Mouse (Mus musculus) mouse trophoblast stem cell (cell line): ENCODE measurements at regions not wholly inside any gene's neighbourhood (a gene's known extent, or its start where the extent isn't known, plus 50 kb on each side); places are given as distances from the start of the nearest gene placed in this dataset.

Experiments used
- in situ Hi-C, 2 experiments: fragments of 300-500 bp; cut with MseI, MboI; formaldehyde crosslinking; loops; 2 replicates in 1 of 2; 3 replicates in 1 of 2; pipeline ENCODE4 v1.15.1; 2025

- in situ Hi-C loops, result no loop called here
Observed at GRCm38 (mm10) chr13:52046020-52046419, 199.5 kb downstream of the Gadd45g start.

- in situ Hi-C loops, result no loop called here
Observed at GRCm38 (mm10) chr13:52046700-52047099, 200.2 kb downstream of the Gadd45g start.

- in situ Hi-C loops, result no loop called here
Observed at GRCm38 (mm10) chr13:52047937-52048336, 201.5 kb downstream of the Gadd45g start.

DNA sequence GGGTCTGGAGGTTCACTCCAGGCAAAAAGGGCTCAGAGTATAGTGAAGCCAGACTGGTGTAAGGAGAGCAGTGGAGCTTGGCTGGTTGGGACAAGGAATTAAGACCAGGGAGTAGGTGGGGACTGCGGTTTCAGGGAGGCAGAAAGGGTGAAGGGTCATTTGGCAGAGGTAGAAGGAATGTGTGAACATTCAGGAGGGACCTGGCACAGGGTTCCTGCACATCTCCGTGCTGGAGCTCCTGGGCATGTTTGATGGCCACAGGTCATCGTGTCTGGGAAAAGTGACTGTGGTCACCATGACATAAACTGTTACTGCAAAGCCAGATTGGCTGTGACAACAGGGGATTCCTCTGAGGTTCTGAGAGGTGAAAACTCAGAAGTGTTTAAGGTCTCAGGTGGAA is 202.3 kb downstream of the Gadd45g start:
- in situ Hi-C loops, result no loop called here

- in situ Hi-C loops, result no loop called here
Observed at GRCm38 (mm10) chr13:52049249-52049648, 202.8 kb downstream of the Gadd45g start.

- in situ Hi-C loops, result no loop called here
Observed at GRCm38 (mm10) chr13:52055741-52056140, 209.3 kb downstream of the Gadd45g start.

GRCm38 (mm10) chr13:52057456-52057855 is 211.0 kb downstream of the Gadd45g start:
- in situ Hi-C loops, result no loop called here

DNA sequence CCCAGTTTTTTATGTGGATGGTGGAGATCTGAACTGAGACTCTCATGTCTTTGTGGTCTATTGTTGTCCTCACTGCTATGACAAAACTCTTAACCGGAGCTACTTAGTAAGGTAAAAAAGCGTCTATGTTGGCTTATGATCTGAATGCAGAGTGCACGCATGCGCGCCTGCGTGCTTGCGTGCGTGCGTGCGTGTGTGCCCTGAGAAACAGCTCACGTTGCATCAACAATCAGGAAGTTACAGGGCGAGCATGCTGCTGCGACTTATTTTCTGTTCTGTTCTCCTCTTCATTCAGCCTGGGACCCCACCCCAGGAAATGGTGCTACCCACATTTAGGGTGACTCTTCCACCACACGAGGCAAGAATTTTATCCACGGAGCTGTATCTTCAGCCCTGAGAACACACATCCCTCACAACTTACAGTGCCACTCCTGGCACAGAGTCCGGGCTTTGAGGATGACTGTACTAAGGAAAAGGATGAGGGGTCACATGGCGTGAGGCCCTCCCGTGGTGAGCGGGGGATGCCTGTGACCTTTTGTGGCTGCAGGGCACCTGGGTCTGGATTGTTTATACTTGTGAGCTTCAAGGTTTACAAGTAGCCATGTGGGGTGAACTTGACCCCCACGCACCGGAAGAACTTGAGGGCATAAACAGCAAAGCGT is 213.4 kb downstream of the Gadd45g start:
- in situ Hi-C loops, result no loop called here

GRCm38 (mm10) chr13:52060418-52060870 is 214.0 kb downstream of the Gadd45g start:
- in situ Hi-C loops, result no loop called here

DNA sequence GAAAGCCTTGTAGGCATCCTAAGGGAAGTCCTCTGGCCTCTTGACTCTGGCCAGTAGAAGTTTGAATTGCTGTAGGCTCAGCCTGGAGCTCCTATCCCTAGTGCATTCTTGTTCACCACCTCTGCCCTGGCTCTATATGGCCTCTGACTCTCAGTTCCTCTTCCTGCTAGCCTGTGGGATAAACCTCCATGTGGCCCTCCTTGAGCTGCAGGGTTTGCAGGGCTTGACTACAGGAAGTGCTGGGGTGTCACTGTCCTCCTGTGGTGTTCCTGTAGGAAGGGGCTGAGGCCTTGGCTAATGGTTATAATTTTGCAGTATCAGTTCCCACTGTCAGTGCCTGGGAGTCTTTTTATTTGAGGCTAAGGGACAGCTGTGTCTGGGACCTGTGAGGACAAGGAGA is 215.0 kb downstream of the Gadd45g start:
- in situ Hi-C loops, result no loop called here

DNA sequence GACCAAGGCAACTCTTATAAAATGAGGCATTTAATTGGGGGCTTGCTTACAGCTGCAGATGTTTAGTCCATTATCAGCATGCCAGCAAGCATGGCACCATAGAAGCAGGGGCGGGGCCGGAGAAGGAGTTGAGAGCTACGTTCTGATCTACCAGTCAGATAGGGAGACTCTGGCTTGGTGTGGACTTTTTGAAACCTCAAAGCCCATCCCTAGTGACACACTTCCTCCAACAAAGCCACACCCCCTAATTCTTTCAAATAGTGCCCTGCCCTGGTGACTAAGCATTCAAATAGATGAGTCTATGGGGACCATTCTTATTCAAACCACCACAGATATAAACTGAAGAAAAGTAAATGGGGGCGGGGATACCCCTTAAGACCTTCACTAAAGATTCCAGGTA is 215.4 kb downstream of the Gadd45g start:
- in situ Hi-C loops, result no loop called here

DNA sequence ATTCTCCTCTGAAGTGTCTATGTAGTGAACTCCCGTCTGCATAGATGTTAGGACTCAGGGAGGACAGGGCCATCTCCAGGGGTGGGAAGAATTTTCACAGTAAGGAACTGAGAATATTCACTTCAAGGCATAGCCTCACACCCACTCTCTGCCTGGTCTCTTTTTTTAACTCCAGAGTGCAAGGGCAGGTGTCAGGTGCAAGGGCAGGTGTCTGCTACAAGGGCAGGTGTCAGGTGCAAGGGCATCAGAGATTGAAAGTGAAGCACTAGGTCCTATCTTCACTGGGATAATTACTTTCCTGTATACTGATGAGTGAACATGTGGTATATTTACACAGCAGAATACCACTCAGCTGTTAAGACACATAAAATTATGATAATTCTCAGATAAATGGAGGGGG is 216.1 kb downstream of the Gadd45g start:
- in situ Hi-C loops, result no loop called here

GRCm38 (mm10) chr13:52065274-52065673 is 218.8 kb downstream of the Gadd45g start:
- in situ Hi-C loops, result no loop called here

DNA sequence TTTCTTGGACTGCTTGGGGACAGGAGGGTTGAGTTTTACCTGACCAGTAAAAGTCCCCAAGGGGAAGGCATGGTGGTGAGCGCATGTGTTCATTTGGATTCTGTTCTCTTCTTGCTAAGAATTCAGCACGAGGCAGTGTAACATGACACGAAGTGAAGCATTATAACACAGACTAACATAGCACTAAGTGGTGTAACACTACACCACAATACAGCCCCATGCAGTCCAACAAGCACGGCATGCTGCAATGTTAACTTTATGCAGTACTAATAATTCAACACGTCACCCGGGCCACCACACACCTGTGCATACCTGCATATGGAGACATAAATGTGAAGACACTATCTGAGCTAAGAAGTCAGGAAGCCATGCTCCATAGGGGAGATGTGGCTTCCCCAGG is 219.2 kb downstream of the Gadd45g start:
- in situ Hi-C loops, result no loop called here

DNA sequence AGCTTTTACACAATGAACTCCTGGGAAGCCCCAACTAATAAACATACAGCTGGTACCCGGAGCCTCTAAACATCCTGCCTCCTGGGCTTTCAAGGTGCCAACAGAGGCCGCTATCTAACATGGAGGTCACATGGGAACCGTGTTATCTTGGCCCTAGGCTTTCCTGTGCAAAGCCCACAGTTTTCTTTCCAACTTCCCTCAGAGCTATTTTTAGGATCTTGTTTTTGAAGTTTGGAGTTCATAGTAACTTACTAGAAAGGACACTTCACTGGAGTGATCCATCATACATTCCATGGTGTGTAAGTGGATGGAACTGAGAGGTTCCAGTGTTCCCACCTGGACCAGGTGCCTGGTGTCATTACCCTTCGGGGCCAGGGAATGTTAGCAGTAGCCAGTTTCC is 220.6 kb downstream of the Gadd45g start:
- in situ Hi-C loops, result no loop called here

- in situ Hi-C loops, result no loop called here
Observed at GRCm38 (mm10) chr13:52068886-52069439, 222.5 kb downstream of the Gadd45g start.

- in situ Hi-C loops, result no loop called here
Observed at GRCm38 (mm10) chr13:52069714-52070113, 223.2 kb downstream of the Gadd45g start.

GRCm38 (mm10) chr13:52070731-52071663 is 224.5 kb downstream of the Gadd45g start:
- in situ Hi-C loops, result no loop called here

- in situ Hi-C loops, result no loop called here
Observed at GRCm38 (mm10) chr13:52077616-52078015, 231.1 kb downstream of the Gadd45g start.

DNA sequence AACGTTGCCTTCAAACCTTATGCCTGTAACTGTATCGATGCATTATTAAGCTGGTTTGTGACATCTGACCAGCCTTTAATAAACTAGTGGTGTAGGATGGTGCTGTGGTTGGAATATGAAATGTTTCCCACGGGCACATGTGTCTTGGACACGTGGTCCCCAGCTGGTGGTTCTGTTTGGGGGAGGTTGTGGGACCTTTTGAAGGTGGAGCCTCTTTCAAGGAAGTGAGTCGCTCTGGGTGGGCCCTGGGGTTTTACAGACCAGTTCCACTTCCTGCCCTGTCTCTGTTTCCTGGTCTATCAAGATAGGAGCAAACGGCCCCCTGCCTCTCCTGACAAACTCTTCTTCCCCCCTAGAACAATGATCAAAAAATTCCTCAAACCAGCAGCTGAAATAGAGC is 232.1 kb downstream of the Gadd45g start:
- in situ Hi-C loops, result no loop called here

DNA sequence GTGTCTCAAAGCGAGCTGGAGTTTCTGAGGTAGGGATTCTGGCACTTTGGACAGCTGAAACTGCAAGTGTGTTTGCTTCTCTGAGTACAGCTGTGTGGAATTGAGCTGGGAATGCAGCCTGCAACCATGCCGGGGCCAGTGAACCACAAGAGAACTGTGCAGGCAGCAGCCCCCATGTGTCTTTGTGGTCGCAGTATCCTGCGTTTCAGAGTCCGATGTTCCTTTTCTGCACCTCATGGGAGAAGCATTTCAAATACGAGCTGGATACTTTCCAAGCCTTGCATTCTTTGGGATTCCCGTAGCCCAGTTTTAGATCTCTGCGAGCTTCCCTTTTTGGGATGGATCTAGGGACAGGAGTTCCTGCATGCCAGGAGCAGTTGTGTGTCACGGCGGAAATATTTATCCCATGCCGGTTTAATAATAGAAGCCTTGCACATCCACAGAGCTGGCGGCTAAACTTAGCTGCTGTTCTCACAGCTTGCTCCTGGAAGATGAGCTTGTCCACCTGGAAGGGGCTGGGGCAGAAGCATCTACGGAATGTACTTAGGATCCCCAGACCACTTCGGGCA is 233.3 kb downstream of the Gadd45g start:
- in situ Hi-C loops, result no loop called here
